Mouse (Mus musculus) retina, embryonic 14.5 days (tissue): ENCODE measurements at regions not wholly inside any gene's neighbourhood (a gene's known extent, or its start where the extent isn't known, plus 50 kb on each side); places are given as distances from the start of the nearest gene placed in this dataset.
"Not testable (repeated sequence)": the region's sequence is repeated elsewhere in the genome, so short reads cannot be mapped to it uniquely, and the experiment has no call there.

Experiments
- DNase-seq: peaks from one replicate; pipeline ENCODE4 v3.0.0-alpha.2; 2015; ENCODE audit warnings: low spot score

- DNase-seq: no peak
Measured at GRCm38 (mm10) chr4:79670203-79670891, 1163.6 kb upstream of the Tyrp1 start.

GRCm38 (mm10) chr4:79694787-79695763, 1138.8 kb upstream of the Tyrp1 start:
- no peak for DNase-seq

GRCm38 (mm10) chr4:79720915-79721314, 1113.0 kb upstream of the Tyrp1 start:
- not testable (repeated sequence) for DNase-seq

GRCm38 (mm10) chr4:79724103-79724502, 1109.8 kb upstream of the Tyrp1 start:
- DNase-seq: peak; percentile 7

- no peak for DNase-seq
Measured at GRCm38 (mm10) chr4:79740925-79741560, 1092.9 kb upstream of the Tyrp1 start.
